Mouse (Mus musculus) olfactory bulb, adult 2 months (tissue): ENCODE results near the gene Plek2. TPM values are rescaled to one million over a fixed set of nuclear protein-coding genes. Genes with fewer than 3 reads are reported as not detected.

Experiments
- H3K27ac ChIP-seq: fragments of 200-500 bp; 2 replicates; pipeline ENCODE4 v1.5.1; 2012; ENCODE audit warnings: low read depth, low read length; ENCODE audit not compliant: insufficient read depth
- H3K4me1 ChIP-seq: fragments of 200-500 bp; 2 replicates; pipeline ENCODE4 v1.6.1; 2012; ENCODE audit warnings: low read length; ENCODE audit not compliant: control insufficient read depth, insufficient read depth
- H3K4me3 ChIP-seq: fragments of 200-500 bp; 2 replicates; pipeline ENCODE4 v1.5.1; 2012; ENCODE audit warnings: mild to moderate bottlenecking, low read depth, low read length, moderate library complexity; ENCODE audit not compliant: insufficient read depth
- CTCF ChIP-seq: fragments of 200-500 bp; IDR thresholded peaks from 2 replicates; pipeline ENCODE4 v1.5.1; 2012; ENCODE audit warnings: low read depth, mild to moderate bottlenecking, low read length, moderate library complexity; ENCODE audit not compliant: insufficient read depth
- POLR2A ChIP-seq: fragments of 200-500 bp; IDR thresholded peaks from 2 replicates; pipeline ENCODE4 v1.6.1; 2012; ENCODE audit warnings: mild to moderate bottlenecking, low read depth, low read length, moderate library complexity; ENCODE audit not compliant: insufficient read depth
- WGBS: fragments of 180-500 bp; shearing (Covaris S2); methylation state at CpG from one replicate; pipeline ENCODE4 v1.1.7; 2018; 5-methylcytosine and 5-hydroxymethylcytosine counted together
- polyA plus RNA-seq: library from polyadenylated mRNA; stranded (reverse); fragments of >200 nt; gene quantifications from 2 replicates; pipeline ENCODE4 v1.2.4, GENCODE M21; 2012; ENCODE audit warnings: low replicate concordance; ENCODE audit not compliant: missing spikeins, insufficient read depth, insufficient read length

Plek2 gene
- polyA plus RNA-seq, 1 experiment: not detected

GRCm38 (mm10) chr12:78915561-78915960 is 8.8 kb upstream of the Plek2 start:
- H3K27ac ChIP-seq: no peak overlapping the region
- no peak overlapping the region for H3K4me3 ChIP-seq
- 82% methylated on average over 3 of the region's 3 CpGs for WGBS
- no peak for TF ChIP-seq POLR2A
- no peak for TF ChIP-seq CTCF
- peaks cover 14% of the 10 kb centered on the region for H3K4me1 ChIP-seq

DNA sequence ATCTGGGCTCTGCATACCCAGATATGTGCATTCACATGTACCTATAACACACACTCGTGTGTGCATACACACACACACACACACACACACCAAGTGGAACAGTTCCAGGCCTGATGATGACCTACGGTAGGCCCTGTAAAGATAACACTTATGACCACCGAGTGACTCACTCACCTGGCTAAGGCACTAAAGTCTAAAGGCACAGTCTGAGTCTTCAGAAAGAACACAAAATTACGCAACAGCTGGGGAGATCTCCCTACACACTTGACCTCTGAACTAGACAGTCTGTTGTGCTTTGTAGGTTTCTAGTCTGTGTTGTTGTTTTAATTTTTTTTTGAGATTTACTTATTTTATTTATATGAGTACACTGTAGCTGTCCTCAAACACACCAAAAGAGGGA is 7.7 kb upstream of the Plek2 start:
- WGBS: 89% methylated on average over 4 of the region's 4 CpGs
- H3K4me3 ChIP-seq: no peak overlapping the region
- H3K27ac ChIP-seq: no peak overlapping the region
- no peak for TF ChIP-seq CTCF
- no peak for TF ChIP-seq POLR2A
- peaks cover 14% of the 10 kb centered on the region for H3K4me1 ChIP-seq

GRCm38 (mm10) chr12:78911707-78912417 is 5.1 kb upstream of the Plek2 start:
- peak overlapping the region; percentile 15; the same call in 1 of the 2 replicates for H3K4me3 ChIP-seq
- 3% methylated on average over 37 of the region's 37 CpGs for WGBS
- H3K27ac ChIP-seq: no peak overlapping the region
- peaks cover 15% of the 10 kb centered on the region for H3K4me1 ChIP-seq
- no peak for TF ChIP-seq CTCF
- TF ChIP-seq POLR2A: no peak

DNA sequence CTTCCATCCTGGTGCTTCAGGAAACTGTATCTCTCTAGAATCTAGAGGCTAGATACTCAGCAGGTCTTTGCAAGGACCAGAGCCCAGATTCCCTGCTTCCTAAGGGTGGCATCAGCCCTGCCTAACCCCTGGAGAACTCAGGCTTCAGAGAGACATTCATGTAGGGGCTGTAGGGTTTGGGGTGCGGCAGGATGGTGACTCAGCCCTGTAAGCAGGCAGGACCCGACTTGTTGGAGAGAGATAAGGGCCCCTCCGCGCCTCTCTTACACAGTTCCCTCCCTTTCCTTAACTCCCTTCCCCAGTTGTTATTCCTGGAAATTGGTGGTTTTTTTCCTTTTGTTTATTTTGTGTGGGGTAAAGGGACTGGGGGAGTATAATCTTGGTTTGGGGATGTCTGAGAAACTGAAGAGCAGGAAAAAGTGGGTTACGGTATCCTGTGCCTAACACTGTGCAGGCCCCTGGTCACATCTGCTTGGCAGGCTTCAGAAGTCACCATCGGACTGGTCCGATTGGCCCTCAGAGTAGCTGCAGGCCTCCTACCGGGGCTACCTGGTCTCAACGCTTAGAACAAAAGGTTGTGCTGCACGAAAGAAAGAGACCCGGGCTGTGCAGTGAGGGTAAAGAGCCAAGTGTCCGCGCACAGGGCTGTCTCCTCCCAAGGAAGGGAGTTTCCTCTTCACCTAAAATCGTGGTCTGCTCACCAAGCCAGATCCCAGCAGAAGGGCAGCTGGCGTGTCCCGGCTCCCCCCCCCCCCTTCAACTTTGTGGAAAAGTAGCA is 4.1 kb upstream of the Plek2 start:
- peaks cover 20% of the 10 kb centered on the region for H3K4me1 ChIP-seq
- H3K4me3 ChIP-seq: no peak overlapping the region
- WGBS: 21% methylated on average over 16 of the region's 16 CpGs

DNA sequence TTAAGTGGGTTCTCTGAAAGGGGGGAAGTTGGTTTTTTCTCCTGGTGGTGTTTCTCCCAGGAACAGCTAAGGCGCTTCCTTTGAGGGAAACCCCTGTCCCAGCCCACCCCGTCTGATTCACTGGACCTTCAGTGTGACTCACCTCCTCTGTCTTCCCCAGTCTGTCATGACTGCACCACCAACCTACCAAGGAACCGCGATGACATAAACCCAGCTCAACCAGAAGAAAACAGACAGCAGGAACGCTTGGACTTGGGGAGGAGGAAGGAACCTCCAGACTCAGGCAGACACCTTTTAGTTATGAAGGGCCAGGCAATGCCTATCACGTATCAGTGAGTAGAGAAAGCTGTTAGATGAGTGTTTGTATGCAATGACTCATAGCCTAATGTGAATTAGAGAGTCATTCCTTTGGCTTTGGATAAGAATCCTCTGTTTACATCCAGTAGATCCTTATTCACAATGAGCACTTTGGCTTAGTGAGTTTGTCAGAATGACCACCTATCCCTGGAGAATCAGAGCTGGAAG is 1.4 kb upstream of the Plek2 start:
- Histone ChIP-seq H3K4me1 (peaks cover 20% of the 10 kb centered on the region), H3K27ac (no peak overlapping the region), H3K4me3 (no peak overlapping the region)
- WGBS: 65% methylated on average over 6 of the region's 6 CpGs
- no peak for TF ChIP-seq CTCF
- no peak for TF ChIP-seq POLR2A

More for the DNA sequence above, 4.1 kb upstream of the Plek2 start:
- H3K27ac ChIP-seq: no peak overlapping the region
- TF ChIP-seq POLR2A (no peak), CTCF (no peak)

- H3K4me1 ChIP-seq: peaks cover 7% of the 10 kb centered on the region
- WGBS: 82% methylated on average over 7 of the region's 7 CpGs
- H3K27ac ChIP-seq: no peak overlapping the region
- no peak overlapping the region for H3K4me3 ChIP-seq
- TF ChIP-seq CTCF (no peak), POLR2A (no peak)
Observed at GRCm38 (mm10) chr12:78904499-78904898, 2.3 kb downstream of the Plek2 start.

- peaks cover 7% of the 10 kb centered on the region for H3K4me1 ChIP-seq
Observed at GRCm38 (mm10) chr12:78903313-78903712, 3.5 kb downstream of the Plek2 start.

DNA sequence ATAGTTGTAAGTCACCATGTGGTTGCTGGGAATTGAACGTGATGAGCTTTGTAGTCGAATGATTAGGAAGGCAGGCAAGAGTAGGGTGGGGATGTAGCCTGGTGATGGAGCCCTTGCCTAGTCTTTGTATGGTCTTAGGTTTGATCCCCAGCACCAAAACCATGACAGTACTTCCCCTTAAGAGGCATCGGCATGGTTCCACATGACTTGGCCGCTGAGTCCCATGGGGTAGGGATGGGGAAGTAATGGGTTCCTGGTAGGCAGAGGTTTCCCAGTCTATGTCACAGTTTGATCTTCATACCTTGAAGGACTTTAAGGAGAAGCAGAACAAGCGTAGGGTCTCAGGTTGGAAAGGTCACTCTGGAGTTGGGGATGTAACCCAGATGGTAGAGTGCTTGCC is 5.3 kb downstream of the Plek2 start:
- whole genome bisulfite sequencing: 88% methylated on average over 5 of the region's 5 CpGs
- no peak overlapping the region for H3K4me3 ChIP-seq

More at GRCm38 (mm10) chr12:78903313-78903712, 3.5 kb downstream of the Plek2 start:
- TF ChIP-seq CTCF (no peak), POLR2A (no peak)
- Histone ChIP-seq H3K27ac (no peak overlapping the region), H3K4me3 (no peak overlapping the region)
- 80% methylated on average over 4 of the region's 4 CpGs for WGBS

DNA sequence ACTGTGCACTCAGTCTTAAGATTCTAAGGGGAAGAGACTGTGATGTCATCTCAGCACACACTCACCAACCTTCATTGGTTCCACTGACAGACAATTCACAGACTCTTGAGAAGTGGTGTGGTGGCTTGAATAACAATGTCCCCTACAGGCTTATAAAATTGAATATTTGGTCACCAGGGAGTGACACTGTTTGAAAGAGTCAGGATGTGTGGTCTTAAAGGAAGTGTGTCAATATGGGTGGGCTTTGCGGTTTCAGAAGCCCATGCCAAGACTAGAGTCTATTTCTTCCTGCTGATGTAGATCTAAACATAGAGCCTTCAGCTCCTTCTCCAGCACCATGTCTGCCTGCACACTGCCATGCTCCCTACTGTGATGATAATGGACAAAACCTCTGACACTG is 8.9 kb downstream of the Plek2 start:
- Histone ChIP-seq H3K4me3 (no peak overlapping the region), H3K27ac (no peak overlapping the region), H3K4me1 (no peaks in the 10 kb centered on the region)
- TF ChIP-seq CTCF (no peak), POLR2A (no peak)
- 98% methylated on average over 1 of the region's 1 CpGs for WGBS

More for the DNA sequence above, 5.3 kb downstream of the Plek2 start:
- H3K4me1 ChIP-seq: peaks cover under 1% of the 10 kb centered on the region
- no peak overlapping the region for H3K27ac ChIP-seq
- TF ChIP-seq CTCF: no peak
- TF ChIP-seq POLR2A: no peak
